Mouse (Mus musculus) CD4-positive, CD25-positive, alpha-beta regulatory T cell (primary cell): ENCODE data around the gene Vps41. TPM values are rescaled to one million over a fixed set of nuclear protein-coding genes. Genes with fewer than 3 reads are reported as not detected.

Experiments used
- polyA plus RNA-seq: library from polyadenylated mRNA; unstranded; fragments of 100-300 nt; shearing (Covaris generic); gene quantifications from one replicate; pipeline ENCODE4 v1.2.1, GENCODE M21; 2017

Gene Vps41
- polyA plus RNA-seq, result 105 TPM

GRCm38 (mm10) chr13:18717185-18717584, at the start of gene Vps41:
Gene Vps41 (plus strand): TSS chr13:18717286.

Other genes with a start within 250 kb of the Vps41 start
- 0.30 TPM for gene Amph, start 230.9 kb downstream of the Vps41 start, polyA plus RNA-seq